Comparison of ENCODE assay signal across 25 mouse cellular contexts in genomic region chr15:7119930-7120512, GRCm38 (mm10). TPM values are rescaled to one million over a fixed set of nuclear protein-coding genes. Genes with fewer than 3 reads are reported as not detected.
DNase-seq lines count a peak whose midpoint lies in the region; ATAC-seq and TF ChIP-seq lines count a peak whose summit lies in the region.
"Had no signal": no experiment of that assay in that cellular context is flagged by ENCODE, and none has a peak within 500 bp of the region (broad histone marks: within the 10 kb centered on the region; RNA-seq: fewer than 3 reads in every experiment).

No protein-coding gene starts in this region.

- TF ChIP-seq EP300 in ES-Bruce4 (IDR thresholded peaks at IDR 0.05; ENCODE audit: insufficient read depth, low read depth, low read length): no peak
- peak; percentile 21; the same call in 1 of the 2 replicates for TF ChIP-seq EP300 in liver, postnatal 0 days (IDR thresholded peaks at IDR 0.05; ENCODE audit: low read depth)

- H3K9me3 ChIP-seq in liver, embryonic 15.5 days (replicated peaks): no peaks in the 10 kb centered on the region
- H3K9me3 ChIP-seq in liver, embryonic 11.5 days (ENCODE audit: control insufficient read depth, low read length): no peaks in the 10 kb centered on the region
- H3K9me3 ChIP-seq in ES-Bruce4 (replicated peaks; ENCODE audit: control insufficient read depth, insufficient read depth, low read length, poor library complexity, severe bottlenecking): peaks cover 10% of the 10 kb centered on the region
- H3K9me3 ChIP-seq in liver, postnatal 0 days (ENCODE audit: low read length): no peaks in the 10 kb centered on the region
- H3K9me3 ChIP-seq: embryonic facial prominence, embryonic 13.5 days; embryonic facial prominence, embryonic 15.5 days; forebrain, embryonic 10.5 days; forebrain, embryonic 12.5 days; G1E had no signal

- H3K27me3 ChIP-seq in liver, embryonic 15.5 days: peaks cover 7% of the 10 kb centered on the region; the same call in 1 of the 2 replicates
- H3K27me3 ChIP-seq in liver, embryonic 11.5 days (replicated peaks; ENCODE audit: control insufficient read depth, insufficient read depth, low read length): no peaks in the 10 kb centered on the region
- no peaks in the 10 kb centered on the region for H3K27me3 ChIP-seq in ES-Bruce4 (ENCODE audit: control insufficient read depth, insufficient read depth, low read length, poor library complexity, severe bottlenecking)
- H3K27me3 ChIP-seq in liver, postnatal 0 days (ENCODE audit: insufficient read depth, low read length): no peaks in the 10 kb centered on the region
- H3K27me3 ChIP-seq: embryonic facial prominence, embryonic 15.5 days; forebrain, embryonic 12.5 days; Patski had no signal

- H3K4me1 ChIP-seq in liver, embryonic 15.5 days (replicated peaks): peaks cover 4% of the 10 kb centered on the region; the same call in 1 of the 2 replicates
- H3K4me1 ChIP-seq in liver, embryonic 11.5 days (replicated peaks; ENCODE audit: control insufficient read depth, insufficient read depth, low read length): no peaks in the 10 kb centered on the region
- H3K4me1 ChIP-seq in ES-Bruce4 (ENCODE audit: control insufficient read depth, insufficient read depth, low read length): peaks cover 2% of the 10 kb centered on the region
- peaks cover 6% of the 10 kb centered on the region; the same call in 1 of the 2 replicates for H3K4me1 ChIP-seq in liver, postnatal 0 days (ENCODE audit: insufficient read depth)
- H3K4me1 ChIP-seq: embryonic facial prominence, embryonic 15.5 days; forebrain, embryonic 10.5 days had no signal

- peak; percentile 60 for ATAC-seq in liver, embryonic 15.5 days (ENCODE audit: insufficient read depth)
- ATAC-seq in liver, embryonic 11.5 days (replicated peaks; ENCODE audit: low FRiP score): no peak
- ATAC-seq in liver, postnatal 0 days: peak; percentile 84
- ATAC-seq: activated CD4-positive, CD25-positive, alpha-beta regulatory T cell, adult 4 months; forebrain, embryonic 14.5 days; forebrain, embryonic 16.5 days; Patski had no signal

- no peak overlapping the region for H3K9ac ChIP-seq in liver, embryonic 15.5 days
- no peak overlapping the region for H3K9ac ChIP-seq in liver, embryonic 11.5 days (ENCODE audit: low read depth, low read length)
- H3K9ac ChIP-seq in ES-Bruce4 (ENCODE audit: low read depth, poor library complexity, severe bottlenecking): no peak overlapping the region
- H3K9ac ChIP-seq in liver, postnatal 0 days (replicated peaks): no peak overlapping the region
- H3K9ac ChIP-seq: embryonic facial prominence, embryonic 13.5 days; embryonic facial prominence, embryonic 15.5 days; forebrain, embryonic 12.5 days had no signal

- TF ChIP-seq CTCF in ES-Bruce4 (IDR thresholded peaks at IDR 0.05; ENCODE audit: low read depth, low read length): no peak
- TF ChIP-seq CTCF in liver, postnatal 0 days (IDR thresholded peaks at IDR 0.05; ENCODE audit: low read depth): no peak

- H3K4me3 ChIP-seq in liver, embryonic 15.5 days (replicated peaks): no peak overlapping the region
- no peak overlapping the region for H3K4me3 ChIP-seq in liver, embryonic 11.5 days (ENCODE audit: low read depth, low read length)
- H3K4me3 ChIP-seq in ES-Bruce4 (ENCODE audit: low read depth, low read length): no peak overlapping the region
- no peak overlapping the region for H3K4me3 ChIP-seq in liver, postnatal 0 days (ENCODE audit: low read depth, low read length)
- H3K4me3 ChIP-seq: embryonic facial prominence, embryonic 13.5 days; embryonic facial prominence, embryonic 15.5 days; erythroblast, embryonic 14.5 days; forebrain, embryonic 10.5 days; forebrain, embryonic 12.5 days had no signal

- TF ChIP-seq POLR2A in ES-Bruce4 (IDR thresholded peaks at IDR 0.05; ENCODE audit: insufficient read depth, low read length): no peak

- no peak for DNase-seq in liver, embryonic 11.5 days (ENCODE audit: low spot score)
- no peak for DNase-seq in liver, postnatal 0 days
- no peak for DNase-seq in cerebellum, postnatal 25 days
- DNase-seq in lung, postnatal 25 days (ENCODE audit: low spot score): no peak
- DNase-seq: adrenal gland, adult 8-10 months; adrenal gland, postnatal 14 days; adrenal gland, postnatal 36 days; cerebellum, adult 11-12 months; cerebellum, adult 2 months; cerebellum, adult 9-10 months; cerebellum, postnatal 10 days; cerebellum, postnatal 36 days; embryo, embryonic 11 days had no signal

- no peak overlapping the region for H3K27ac ChIP-seq in liver, embryonic 15.5 days (replicated peaks)
- no peak overlapping the region for H3K27ac ChIP-seq in liver, embryonic 11.5 days (ENCODE audit: low read depth, low read length)
- peak overlapping the region; percentile 58; the same call in 1 of the 2 replicates for H3K27ac ChIP-seq in ES-Bruce4 (ENCODE audit: insufficient read depth, low read length)
- H3K27ac ChIP-seq in liver, postnatal 0 days (ENCODE audit: low read depth): peak overlapping the region; percentile 36; the same call in 1 of the 2 replicates
- H3K27ac ChIP-seq: embryonic facial prominence, embryonic 13.5 days; embryonic facial prominence, embryonic 15.5 days; forebrain, embryonic 10.5 days; forebrain, embryonic 12.5 days had no signal

- WGBS in liver, embryonic 15.5 days (ENCODE audit: insufficient replicate concordance): 50% methylated on average over 8 of the region's 8 CpGs
- 67% methylated on average over 8 of the region's 8 CpGs for WGBS in liver, embryonic 11.5 days
- 48% methylated on average over 8 of the region's 8 CpGs for WGBS in liver, postnatal 0 days (ENCODE audit: insufficient replicate concordance)

- H3K4me2 ChIP-seq in liver, embryonic 15.5 days: no peak overlapping the region
- no peak overlapping the region for H3K4me2 ChIP-seq in liver, embryonic 11.5 days
- H3K4me2 ChIP-seq in liver, postnatal 0 days (ENCODE audit: low read depth, low read length): no peak overlapping the region
- H3K4me2 ChIP-seq: embryonic facial prominence, embryonic 13.5 days; embryonic facial prominence, embryonic 15.5 days; forebrain, embryonic 12.5 days had no signal

- H3K36me3 ChIP-seq in liver, embryonic 15.5 days (replicated peaks): no peaks in the 10 kb centered on the region
- no peaks in the 10 kb centered on the region for H3K36me3 ChIP-seq in liver, embryonic 11.5 days (ENCODE audit: control insufficient read depth, insufficient read depth, low read length)
- H3K36me3 ChIP-seq in ES-Bruce4 (ENCODE audit: control insufficient read depth, insufficient read depth, low read length, poor library complexity, severe bottlenecking): no peaks in the 10 kb centered on the region
- H3K36me3 ChIP-seq in liver, postnatal 0 days (replicated peaks; ENCODE audit: insufficient read depth, low read length): no peaks in the 10 kb centered on the region
- H3K36me3 ChIP-seq: embryonic facial prominence, embryonic 13.5 days; embryonic facial prominence, embryonic 15.5 days; forebrain, embryonic 10.5 days; forebrain, embryonic 12.5 days; G1E had no signal

RNA-seq across cellular contexts. Expression of gene Lifr, which starts 29.6 kb away (rescaled TPM):
- 30.7 and 32.0 TPM in 2 replicates for polyA plus RNA-seq in liver, embryonic 15.5 days (2015; fragmentation: Nextera tagmentation; extraction: Ambion mirVana)
- 28.7 and 31.0 TPM in 2 replicates for polyA plus RNA-seq in liver, embryonic 11.5 days (2014; fragmentation: Nextera tagmentation; extraction: Ambion mirVana)
- 32.0 and 33.8 TPM in 2 replicates for polyA plus RNA-seq in ES-Bruce4 (2011; ENCODE audit: insufficient read depth, insufficient read length, low read depth, missing spikeins)
- 49.1 and 51.4 TPM in 2 replicates for polyA plus RNA-seq in liver, postnatal 0 days (2015; fragmentation: Nextera tagmentation; extraction: Ambion mirVana)
- polyA plus RNA-seq: erythroblast, embryonic 14.5 days; G1E had no signal

Comparison
In these comparisons a context has a peak if more than half of its experiments do, and no peak if none do; other contexts are left out.
1. H3K27ac ChIP-seq: peak in ES-Bruce4 (single experiment) and liver, postnatal 0 days (single experiment); none in liver, embryonic 15.5 days (single experiment) and liver, embryonic 11.5 days (single experiment).